Mouse (Mus musculus) 3134 (cell line): ENCODE results near the gene Pln.

Source experiments
- DNase-seq: peaks from one replicate; pipeline ENCODE4 v3.0.0-alpha.2; 2011; ENCODE audit warnings: low spot score; ENCODE audit not compliant: insufficient read length; ENCODE audit errors: extremely low read depth

Gene Pln

GRCm38 (mm10) chr10:53359016-53359415 lies 21.5 kb downstream of the Pln start:
- DNase-seq: no peak

DNA sequence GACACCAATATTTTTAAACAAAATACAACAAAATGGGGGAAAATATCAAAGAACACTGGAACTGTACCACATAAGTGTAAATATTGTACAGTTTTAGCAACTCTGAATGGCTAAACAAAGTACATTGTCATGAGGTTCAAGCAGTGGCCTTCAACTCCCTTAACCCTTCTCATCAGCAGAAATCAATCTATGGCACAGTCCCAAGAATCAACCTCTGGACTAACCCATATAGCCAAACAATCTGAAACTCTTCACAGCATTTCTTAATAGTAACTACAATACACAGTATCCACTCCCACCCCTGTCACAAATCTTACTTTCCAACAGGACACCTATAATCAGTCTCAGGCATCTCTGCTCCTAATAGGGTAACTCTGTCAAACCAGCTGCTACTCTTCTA lies 26.8 kb downstream of the Pln start:
- no peak for DNase-seq

- no peak for DNase-seq
These were observed 29.8 kb downstream of the Pln start for GRCm38 (mm10) chr10:53367265-53367664.

DNA sequence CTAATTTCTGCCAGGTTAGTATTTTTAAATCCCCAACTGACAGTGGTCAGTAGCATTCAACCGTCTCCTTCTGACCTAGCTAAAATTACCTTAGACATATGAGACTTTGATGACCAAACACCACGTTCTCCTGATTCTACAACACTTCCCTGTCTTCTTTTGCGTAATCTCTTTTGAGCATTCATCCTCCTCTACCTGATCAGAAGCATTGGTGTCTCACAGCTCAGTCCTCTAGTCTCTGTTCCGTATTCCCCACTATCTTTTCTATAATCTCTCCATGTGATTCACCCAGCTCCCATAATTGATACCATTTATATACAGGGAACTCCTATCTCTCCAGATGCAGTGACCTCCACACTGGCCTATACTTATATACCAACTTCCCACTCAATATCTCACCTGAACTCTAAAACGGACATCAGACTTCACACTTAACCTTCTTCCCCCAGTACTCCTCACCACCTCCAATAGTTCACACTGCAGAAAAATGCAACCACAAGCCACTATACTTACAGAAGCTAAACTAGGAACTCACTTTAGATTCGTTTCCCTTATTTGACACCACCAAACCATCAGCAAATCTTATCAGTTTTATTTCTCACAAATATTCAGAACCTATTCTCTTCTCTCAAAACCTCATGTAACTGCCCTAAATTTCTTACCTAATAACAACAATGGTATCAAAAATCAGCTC lies 36.6 kb downstream of the Pln start:
- DNase-seq: no peak

- DNase-seq: no peak
These were observed 39.6 kb downstream of the Pln start for GRCm38 (mm10) chr10:53377096-53377495.

- no peak for DNase-seq
These were observed 40.8 kb downstream of the Pln start for GRCm38 (mm10) chr10:53378296-53378695.

DNA sequence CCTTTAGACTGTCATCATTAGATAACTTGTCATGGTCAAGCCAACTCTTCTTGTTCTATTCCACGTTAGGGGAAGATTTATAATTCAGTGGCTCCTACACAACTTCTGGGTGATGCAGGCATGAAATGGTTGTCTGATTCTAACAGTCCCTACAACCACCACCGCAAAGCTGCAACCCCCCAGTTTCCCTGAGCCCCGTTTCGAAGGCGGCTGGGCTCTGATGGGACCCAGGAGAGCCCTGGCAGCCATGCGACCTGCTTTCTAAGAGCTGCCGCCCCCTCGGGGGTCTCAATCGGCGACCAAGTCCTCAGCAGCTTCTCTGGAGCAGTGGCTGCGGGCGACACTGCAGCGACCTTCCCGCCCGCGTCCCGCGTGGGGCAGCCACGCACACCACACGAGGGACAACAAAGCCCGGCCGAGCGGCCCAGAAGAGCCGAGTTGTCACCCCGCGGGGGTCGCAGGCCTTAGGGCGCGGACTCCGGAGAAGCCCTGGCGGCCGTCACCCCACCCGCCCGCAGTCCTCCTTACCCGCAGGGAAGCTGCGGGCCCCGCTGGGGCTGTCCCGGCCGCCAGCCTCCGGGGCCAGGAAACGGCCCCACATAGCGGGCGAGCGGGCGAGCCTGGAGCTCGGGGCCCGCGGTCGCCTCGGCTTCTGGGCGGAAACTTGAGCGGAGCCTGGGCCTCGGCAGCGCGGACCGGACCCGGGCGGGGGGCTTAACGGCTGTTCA lies 41.7 kb downstream of the Pln start:
- DNase-seq: no peak

DNA sequence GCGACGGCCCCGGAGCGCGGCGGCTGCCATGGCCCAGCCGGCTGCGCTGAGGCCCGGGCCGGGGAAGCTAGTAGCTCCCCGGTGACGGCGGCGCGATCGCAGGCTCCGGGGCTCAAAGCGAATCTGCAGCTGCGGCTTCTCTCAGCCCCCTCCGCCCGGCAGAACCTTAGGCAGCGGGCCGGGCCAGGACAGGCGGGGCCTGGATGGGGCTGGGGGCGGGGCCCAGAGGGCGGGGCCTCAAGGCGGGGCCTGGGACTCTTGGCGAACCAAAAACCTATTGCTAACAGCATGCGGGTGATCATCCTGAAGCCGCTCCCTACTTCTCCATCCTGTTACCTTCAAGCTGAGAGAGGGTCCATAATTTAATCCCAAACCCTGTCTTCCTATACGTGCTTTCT lies 42.2 kb downstream of the Pln start, which contains the start of gene Cep85l:
TSS of gene Cep85l (minus strand) at position 239 of the 398 bp plus-strand sequence.
- DNase-seq: peak; percentile 91

DNA sequence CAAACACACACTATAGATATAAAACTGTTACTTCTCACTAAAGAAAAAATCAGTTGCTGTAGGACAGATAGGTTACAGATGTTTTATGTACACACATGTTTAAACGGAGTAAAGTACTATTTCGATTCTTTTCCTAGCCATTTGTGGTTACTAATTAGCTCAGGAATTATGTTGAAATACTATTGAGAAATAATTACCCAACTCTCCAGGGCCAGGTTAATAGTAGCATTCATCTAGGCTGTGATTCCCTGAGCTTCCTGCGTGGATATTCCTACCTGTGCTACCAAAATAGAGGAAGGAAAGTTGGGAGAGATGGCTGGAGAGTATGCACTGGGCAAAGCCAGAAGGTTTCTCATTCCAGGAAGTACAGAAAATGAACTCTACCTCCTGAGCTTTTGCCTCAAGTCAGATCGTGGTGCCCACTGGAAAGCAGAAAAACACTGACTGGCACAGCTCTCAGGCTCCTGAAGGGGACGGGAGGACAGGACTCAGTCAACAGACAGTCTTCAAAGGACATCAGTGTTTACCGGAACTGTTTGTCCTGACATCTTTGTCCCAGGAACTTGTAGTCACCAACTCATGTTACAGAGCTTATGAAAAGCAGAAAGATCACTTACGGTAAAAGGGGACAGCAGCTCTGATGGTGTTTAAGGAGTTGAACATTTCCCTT lies 45.4 kb downstream of the Pln start:
- no peak for DNase-seq

- DNase-seq: no peak
These were observed 47.4 kb downstream of the Pln start for GRCm38 (mm10) chr10:53384896-53385295.

- no peak for DNase-seq
These were observed 48.0 kb downstream of the Pln start for GRCm38 (mm10) chr10:53385438-53385837.

- DNase-seq: no peak
These were observed 50.9 kb downstream of the Pln start for GRCm38 (mm10) chr10:53388227-53388920.

GRCm38 (mm10) chr10:53394923-53395629 lies 57.6 kb downstream of the Pln start:
- peak; percentile 47 for DNase-seq
